Comparison of ENCODE assay signal across 18 mouse cellular contexts in the genomic region with DNA sequence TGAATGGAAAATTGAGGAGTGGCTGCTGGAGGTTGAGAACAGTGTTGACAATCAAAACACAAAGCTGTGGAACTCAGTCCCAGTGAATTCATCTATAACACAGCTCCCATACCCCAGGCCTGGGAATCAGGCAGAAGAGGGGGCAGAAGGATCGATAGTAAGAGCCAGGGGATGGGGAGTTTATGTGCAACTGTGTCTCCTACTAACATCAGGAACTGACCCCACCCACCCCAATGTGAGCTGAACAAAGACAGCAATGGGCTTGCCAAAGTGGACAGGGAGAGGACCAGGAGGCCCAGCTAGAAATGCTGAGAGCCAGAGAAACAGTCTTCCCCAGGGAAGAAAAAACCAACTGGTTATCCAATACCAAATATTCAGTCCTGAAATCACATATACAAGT. TPM values are rescaled to one million over a fixed set of nuclear protein-coding genes. Genes with fewer than 3 reads are reported as not detected.
A peak's percentile ranks its signal among the peaks of the same experiment; 100 is the strongest.
DNase-seq lines count a peak whose midpoint lies in the region; ATAC-seq lines count a peak whose summit lies in the region.
"Had no signal": no experiment of that assay in that cellular context is flagged by ENCODE, and none has a peak within 500 bp of the region (broad histone marks: within the 10 kb centered on the region; RNA-seq: fewer than 3 reads in every experiment).

No protein-coding gene starts in this region.

- intact Hi-C loops in heart, postnatal 10 days (cut with DNase I): no loop called here

- no peaks in the 10 kb centered on the region for H3K9me3 ChIP-seq in heart, embryonic 10.5 days
- H3K9me3 ChIP-seq in kidney, embryonic 16.5 days (ENCODE audit: low read length): no peaks in the 10 kb centered on the region
- H3K9me3 ChIP-seq: embryonic facial prominence, embryonic 13.5 days; forebrain, embryonic 12.5 days; heart, embryonic 13.5 days; hindbrain, embryonic 10.5 days had no signal

- no peak overlapping the region for H3K4me3 ChIP-seq in heart, embryonic 10.5 days
- no peak overlapping the region for H3K4me3 ChIP-seq in kidney, embryonic 16.5 days (ENCODE audit: low read length)
- H3K4me3 ChIP-seq: embryonic facial prominence, embryonic 13.5 days; forebrain, embryonic 12.5 days; heart, embryonic 13.5 days; hindbrain, embryonic 10.5 days had no signal

- H3K4me1 ChIP-seq in heart, embryonic 10.5 days: peaks cover 26% of the 10 kb centered on the region
- H3K4me1 ChIP-seq in kidney, embryonic 16.5 days (ENCODE audit: insufficient read depth, low read length): peaks cover 52% of the 10 kb centered on the region
- H3K4me1 ChIP-seq: forebrain, embryonic 12.5 days had no signal

- H3K27ac ChIP-seq in heart, embryonic 10.5 days: no peak overlapping the region
- H3K27ac ChIP-seq in kidney, embryonic 16.5 days (ENCODE audit: low read length): peak overlapping the region; percentile 55; the same call in 1 of the 2 replicates
- H3K27ac ChIP-seq: embryonic facial prominence, embryonic 13.5 days; forebrain, embryonic 12.5 days; heart, embryonic 13.5 days; hindbrain, embryonic 10.5 days; hindbrain, embryonic 14.5 days had no signal

- peaks cover 68% of the 10 kb centered on the region for H3K36me3 ChIP-seq in heart, embryonic 10.5 days
- no peaks in the 10 kb centered on the region for H3K36me3 ChIP-seq in kidney, embryonic 16.5 days (ENCODE audit: insufficient read depth, low read length)
- H3K36me3 ChIP-seq: embryonic facial prominence, embryonic 13.5 days; forebrain, embryonic 12.5 days; hindbrain, embryonic 10.5 days had no signal

- no peak overlapping the region for H3K4me2 ChIP-seq in kidney, embryonic 16.5 days (replicated peaks; ENCODE audit: low read depth, low read length)
- H3K4me2 ChIP-seq: embryonic facial prominence, embryonic 13.5 days; forebrain, embryonic 12.5 days; heart, embryonic 13.5 days; hindbrain, embryonic 14.5 days had no signal

- no peak for ATAC-seq in kidney, embryonic 16.5 days (ENCODE audit: low FRiP score, low TSS enrichment)

- H3K27me3 ChIP-seq in heart, embryonic 10.5 days (ENCODE audit: insufficient read depth, poor library complexity, severe bottlenecking): no peaks in the 10 kb centered on the region
- H3K27me3 ChIP-seq in kidney, embryonic 16.5 days (ENCODE audit: insufficient read depth, low read length): no peaks in the 10 kb centered on the region
- H3K27me3 ChIP-seq: embryonic facial prominence, embryonic 13.5 days; forebrain, embryonic 12.5 days; heart, embryonic 13.5 days had no signal

- 78% methylated on average over 1 of the region's 1 CpGs for WGBS in heart, embryonic 10.5 days
- WGBS in kidney, embryonic 16.5 days: 86% methylated on average over 1 of the region's 1 CpGs

- H3K9ac ChIP-seq in kidney, embryonic 16.5 days (replicated peaks; ENCODE audit: low read length): no peak overlapping the region
- H3K9ac ChIP-seq: embryonic facial prominence, embryonic 13.5 days; forebrain, embryonic 12.5 days; heart, embryonic 13.5 days; hindbrain, embryonic 14.5 days had no signal

- peak; percentile 58 for DNase-seq in heart, embryonic 10.5 days (ENCODE audit: low spot score)
- DNase-seq in heart, postnatal 10 days: no peak
- no peak for DNase-seq in kidney, adult 11 months
- peak; percentile 25 for DNase-seq in lung, postnatal 10 days
- no peak for DNase-seq in lung, postnatal 25 days (ENCODE audit: low spot score)
- DNase-seq: adrenal gland, adult 2 months; adrenal gland, postnatal 25 days; cerebellum, adult 18-20 months; cerebellum, adult 9-11 months; cerebellum, postnatal 36 days; gastrocnemius, postnatal 14 days; heart, postnatal 14 days had no signal

RNA-seq across cellular contexts. Expression of a gene that starts 57.7 kb away (rescaled TPM):
- 20.9 and 24.2 TPM in 2 replicates for polyA plus RNA-seq in heart, embryonic 10.5 days (2016; fragmentation: Nextera tagmentation; extraction: Ambion mirVana)
- 10 to 100 TPM; 11.9 to 14.4 TPM for total RNA-seq in heart, postnatal 10 days (2021)
- 65.8 and 78.4 TPM in 2 replicates for polyA plus RNA-seq in kidney, embryonic 16.5 days (2015; fragmentation: Nextera tagmentation; extraction: Ambion mirVana)

Comparison
In these comparisons a context has a peak if more than half of its experiments do, and no peak if none do; other contexts are left out.
1. DNase-seq: peak in heart, embryonic 10.5 days (single experiment) and lung, postnatal 10 days (single experiment); none in heart, postnatal 10 days (0 of 2), kidney, adult 11 months (single experiment) and lung, postnatal 25 days (single experiment).